Mouse (Mus musculus) midbrain, embryonic 16.5 days (tissue): Measurements from ENCODE around the gene Vapa. TPM values are rescaled to one million over a fixed set of nuclear protein-coding genes. Genes with fewer than 3 reads are reported as not detected.

Experiments
- ATAC-seq: fragments of 200-750 bp; cut with Nextera tagmentation; 2 replicates; pipeline ENCODE4 v1.8.0; 2017; ENCODE audit warnings: moderate TSS enrichment
- H3K27ac ChIP-seq: fragments of 300-500 bp; sonication (generic); 2 replicates; pipeline ENCODE4 v1.5.1; 2014; ENCODE audit warnings: mild to moderate bottlenecking, low read length, mixed read lengths
- H3K27me3 ChIP-seq: fragments of 300-500 bp; sonication (generic); 2 replicates; pipeline ENCODE4 v1.6.1; 2014; ENCODE audit warnings: low read depth, low read length, mixed read lengths; ENCODE audit not compliant: control insufficient read depth, insufficient read depth
- H3K36me3 ChIP-seq: fragments of 300-500 bp; sonication (generic); 2 replicates; pipeline ENCODE4 v1.6.1; 2014; ENCODE audit warnings: mild to moderate bottlenecking, low read length, moderate library complexity, mixed read lengths; ENCODE audit not compliant: control insufficient read depth, insufficient read depth
- H3K4me1 ChIP-seq: fragments of 300-500 bp; sonication (generic); 2 replicates; pipeline ENCODE4 v1.6.1; 2014; ENCODE audit warnings: mild to moderate bottlenecking, low read length, mixed read lengths; ENCODE audit not compliant: control insufficient read depth, insufficient read depth
- H3K4me2 ChIP-seq: fragments of 300-500 bp; sonication (generic); 2 replicates; pipeline ENCODE4 v1.6.1; 2014; ENCODE audit warnings: mild to moderate bottlenecking, low read length, mixed read lengths
- H3K4me3 ChIP-seq: fragments of 300-500 bp; sonication (generic); 2 replicates; pipeline ENCODE4 v1.5.1; 2014; ENCODE audit warnings: low read depth, mild to moderate bottlenecking, low read length, moderate library complexity, mixed read lengths
- H3K9ac ChIP-seq: fragments of 300-500 bp; sonication (generic); 2 replicates; pipeline ENCODE4 v1.6.1; 2014; ENCODE audit warnings: low read depth, low read length, mixed read lengths
- H3K9me3 ChIP-seq: fragments of 300-500 bp; sonication (generic); replicated peaks from 2 replicates; pipeline ENCODE4 v1.6.1; 2014; ENCODE audit warnings: mild to moderate bottlenecking, low read length, mixed read lengths; ENCODE audit not compliant: control insufficient read depth, poor library complexity, severe bottlenecking
- WGBS: fragments of 180-500 bp; shearing (Covaris S2); extraction: QIAGEN DNeasy Blood & Tissue Kit; methylation state at CpG from one replicate; pipeline ENCODE4 v1.1.7; 2014; 5-methylcytosine and 5-hydroxymethylcytosine counted together
- polyA plus RNA-seq: library from polyadenylated mRNA; unstranded; fragments of >200 nt; fragmentation: Nextera tagmentation; extraction: Ambion mirVana; gene quantifications from 2 replicates; pipeline ENCODE4 v1.2.1, GENCODE M21; 2015

Vapa gene
- polyA plus RNA-seq, 1 experiment from 2014 or later, result 287 TPM

DNA sequence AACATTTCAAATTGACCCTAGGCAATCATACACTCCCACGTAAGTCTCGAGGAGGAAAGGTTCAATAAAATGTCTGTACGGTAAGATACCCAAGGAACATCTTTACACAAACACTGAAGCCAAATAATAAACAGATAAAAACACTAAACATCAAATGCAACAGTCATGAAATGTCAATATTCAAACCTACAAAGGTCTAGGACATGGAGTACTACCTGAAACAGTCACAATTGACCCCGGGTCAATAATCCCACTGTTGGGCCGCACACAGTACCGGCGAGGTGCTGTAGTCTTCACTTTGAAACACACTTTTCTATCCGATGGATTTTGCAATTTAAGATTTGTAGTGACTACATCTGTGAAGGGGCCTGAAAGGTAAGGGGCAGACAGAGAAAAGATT lies 18.7 kb downstream of the Vapa start:
- no peak for ATAC-seq
- H3K36me3 ChIP-seq, result 0 out of 2 replicates have a peak, but pooled peaks cover 2% of the 10 kb centered on the region
- WGBS, result 90% methylated on average over 8 of the region's 8 CpGs
- no peak overlapping the region for H3K4me2 ChIP-seq
- H3K27ac ChIP-seq, result no peak overlapping the region
- no peak overlapping the region for H3K9ac ChIP-seq
- H3K9me3 ChIP-seq, result no peaks in the 10 kb centered on the region
- H3K4me1 ChIP-seq, result peaks cover 7% of the 10 kb centered on the region; the same call in 1 of the 2 replicates
- H3K27me3 ChIP-seq, result no peaks in the 10 kb centered on the region
- H3K4me3 ChIP-seq, result no peak overlapping the region

- H3K36me3 ChIP-seq, result peaks cover 5% of the 10 kb centered on the region; the same call in 1 of the 2 replicates
- WGBS, result 82% methylated on average over 3 of the region's 3 CpGs
- no peak overlapping the region for H3K4me3 ChIP-seq
- H3K4me2 ChIP-seq, result no peak overlapping the region
- ATAC-seq, result no peak
- H3K9ac ChIP-seq, result no peak overlapping the region
- H3K27me3 ChIP-seq, result no peaks in the 10 kb centered on the region
- H3K9me3 ChIP-seq, result no peaks in the 10 kb centered on the region
- H3K4me1 ChIP-seq, result no peaks in the 10 kb centered on the region
- H3K27ac ChIP-seq, result no peak overlapping the region
Observed at GRCm38 (mm10) chr17:65586892-65587291, 26.5 kb downstream of the Vapa start.

GRCm38 (mm10) chr17:65581440-65581839 lies 31.9 kb downstream of the Vapa start:
- Histone ChIP-seq H3K4me1 (no peaks in the 10 kb centered on the region), H3K4me2 (no peak overlapping the region), H3K9me3 (no peaks in the 10 kb centered on the region), H3K27ac (no peak overlapping the region), H3K27me3 (no peaks in the 10 kb centered on the region), H3K9ac (no peak overlapping the region), H3K36me3 (peaks cover 7% of the 10 kb centered on the region; the same call in 1 of the 2 replicates), H3K4me3 (no peak overlapping the region)
- 91% methylated on average over 5 of the region's 5 CpGs for WGBS
- no peak for ATAC-seq

GRCm38 (mm10) chr17:65579766-65580165 lies 33.6 kb downstream of the Vapa start:
- Histone ChIP-seq H3K27ac (no peak overlapping the region), H3K36me3 (peaks cover 7% of the 10 kb centered on the region; the same call in 1 of the 2 replicates), H3K4me2 (no peak overlapping the region), H3K27me3 (no peaks in the 10 kb centered on the region), H3K4me3 (no peak overlapping the region), H3K9ac (no peak overlapping the region), H3K9me3 (no peaks in the 10 kb centered on the region), H3K4me1 (no peaks in the 10 kb centered on the region)
- 96% methylated on average over 7 of the region's 7 CpGs for WGBS
- no peak for ATAC-seq

- ATAC-seq, result no peak
- Histone ChIP-seq H3K9ac (no peak overlapping the region), H3K4me2 (no peak overlapping the region), H3K27ac (no peak overlapping the region), H3K9me3 (no peaks in the 10 kb centered on the region), H3K27me3 (no peaks in the 10 kb centered on the region), H3K4me3 (no peak overlapping the region), H3K36me3 (peaks cover under 1% of the 10 kb centered on the region; the same call in 1 of the 2 replicates), H3K4me1 (no peaks in the 10 kb centered on the region)
- WGBS, result 95% methylated on average over 1 of the region's 1 CpGs
Observed at GRCm38 (mm10) chr17:65575339-65575738, 38.0 kb downstream of the Vapa start.

DNA sequence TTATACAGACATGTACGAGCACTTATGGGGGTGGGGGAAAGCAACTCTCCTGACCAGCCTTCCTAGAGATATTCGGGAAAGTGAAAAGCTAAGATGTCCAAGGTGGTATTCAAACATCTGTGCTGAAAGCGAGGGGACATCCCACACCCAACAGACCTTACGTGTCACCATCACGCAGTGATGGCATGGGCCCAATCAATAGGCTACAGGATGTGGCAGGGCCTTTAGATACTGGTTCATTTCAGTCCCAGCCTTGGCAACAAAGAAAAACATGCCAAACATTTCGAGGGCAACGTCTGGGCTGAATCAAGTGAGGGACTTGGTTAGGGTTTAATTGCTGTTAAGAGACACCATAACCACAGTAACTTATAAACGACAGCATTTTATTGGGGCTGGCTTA lies 38.5 kb downstream of the Vapa start:
- no peaks in the 10 kb centered on the region for H3K9me3 ChIP-seq
- H3K4me1 ChIP-seq, result no peaks in the 10 kb centered on the region
- no peak overlapping the region for H3K4me2 ChIP-seq
- H3K4me3 ChIP-seq, result no peak overlapping the region
- no peak overlapping the region for H3K27ac ChIP-seq
- 87% methylated on average over 8 of the region's 8 CpGs for WGBS
- no peaks in the 10 kb centered on the region for H3K27me3 ChIP-seq
- H3K36me3 ChIP-seq, result no peaks in the 10 kb centered on the region
- H3K9ac ChIP-seq, result no peak overlapping the region
- no peak for ATAC-seq

- WGBS, result 84% methylated on average over 9 of the region's 9 CpGs
Observed at GRCm38 (mm10) chr17:65571866-65572265, 41.5 kb downstream of the Vapa start.

DNA sequence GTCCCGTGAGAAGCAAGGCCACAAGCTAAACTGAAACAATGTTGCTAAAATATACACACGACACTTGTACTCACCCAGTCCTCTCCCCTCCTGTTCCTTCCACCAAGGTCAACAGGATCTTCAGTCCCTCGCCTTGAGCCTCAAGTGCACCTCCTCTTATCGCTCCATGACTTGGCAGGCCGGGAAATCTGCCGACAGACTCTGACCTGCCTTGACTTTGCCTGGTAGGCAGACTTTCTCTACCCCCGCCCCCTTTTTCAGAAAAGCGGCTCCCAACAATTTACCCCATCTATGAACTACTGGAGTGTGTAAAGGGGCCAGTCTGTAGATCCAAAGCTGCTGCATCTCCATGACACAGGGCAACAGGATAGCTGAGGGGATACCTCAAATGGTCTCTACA lies 41.9 kb downstream of the Vapa start:
- H3K4me1 ChIP-seq, result no peaks in the 10 kb centered on the region
- H3K4me2 ChIP-seq, result no peak overlapping the region
- H3K4me3 ChIP-seq, result no peak overlapping the region
- H3K27ac ChIP-seq, result no peak overlapping the region
- no peaks in the 10 kb centered on the region for H3K27me3 ChIP-seq
- 83% methylated on average over 8 of the region's 8 CpGs for WGBS
- no peak for ATAC-seq
- no peaks in the 10 kb centered on the region for H3K9me3 ChIP-seq
- H3K36me3 ChIP-seq, result no peaks in the 10 kb centered on the region
- no peak overlapping the region for H3K9ac ChIP-seq

More at GRCm38 (mm10) chr17:65571866-65572265, 41.5 kb downstream of the Vapa start:
- Histone ChIP-seq H3K9me3 (no peaks in the 10 kb centered on the region), H3K4me3 (no peak overlapping the region), H3K4me1 (no peaks in the 10 kb centered on the region), H3K27me3 (no peaks in the 10 kb centered on the region), H3K36me3 (no peaks in the 10 kb centered on the region), H3K4me2 (no peak overlapping the region), H3K9ac (no peak overlapping the region), H3K27ac (no peak overlapping the region)
- no peak for ATAC-seq

DNA sequence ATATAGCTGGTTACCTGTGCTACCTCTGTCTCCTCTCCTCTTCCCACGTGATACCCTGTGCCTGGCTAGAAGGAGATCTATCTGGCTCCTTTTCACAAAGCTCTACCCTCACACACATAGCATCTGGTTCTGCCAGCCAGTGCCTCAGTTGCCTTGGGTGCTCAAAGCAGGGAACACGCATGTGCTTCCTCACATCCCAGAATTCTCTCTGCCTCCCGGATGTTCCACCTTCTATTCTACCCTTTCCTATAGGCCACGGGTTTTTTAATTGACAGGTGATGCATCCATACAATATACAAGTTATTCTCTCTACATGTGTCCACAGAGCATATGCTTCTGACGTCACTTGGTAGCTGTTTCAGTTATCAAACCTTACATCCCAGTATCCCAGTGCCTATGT lies 49.2 kb downstream of the Vapa start:
- no peaks in the 10 kb centered on the region for H3K4me1 ChIP-seq
- no peaks in the 10 kb centered on the region for H3K36me3 ChIP-seq
- no peaks in the 10 kb centered on the region for H3K9me3 ChIP-seq
- no peak for ATAC-seq
- H3K4me3 ChIP-seq, result no peak overlapping the region
- H3K9ac ChIP-seq, result no peak overlapping the region
- no peaks in the 10 kb centered on the region for H3K27me3 ChIP-seq
- H3K4me2 ChIP-seq, result no peak overlapping the region
- H3K27ac ChIP-seq, result no peak overlapping the region
- WGBS, result 73% methylated on average over 5 of the region's 5 CpGs
